Mouse (Mus musculus) kidney, adult 2 months (tissue): ENCODE data around the gene Spatc1l. TPM values are rescaled to one million over a fixed set of nuclear protein-coding genes. Genes with fewer than 3 reads are reported as not detected.

ENCODE experiments used
- DNase-seq: peaks from one replicate; pipeline ENCODE4 v3.0.0; 2021
- H3K27ac ChIP-seq: fragments of 200-500 bp; 2 replicates; pipeline ENCODE4 v1.5.1; 2012; ENCODE audit warnings: low read depth, low read length, control low read depth, inconsistent platforms; ENCODE audit not compliant: insufficient read depth
- H3K27me3 ChIP-seq: fragments of 200-500 bp; replicated peaks from 2 replicates; pipeline ENCODE4 v1.6.1; 2012; ENCODE audit warnings: mild to moderate bottlenecking, moderate library complexity, low read length, inconsistent platforms; ENCODE audit not compliant: control insufficient read depth, insufficient read depth
- H3K36me3 ChIP-seq: fragments of 200-500 bp; 2 replicates; pipeline ENCODE4 v1.6.1; 2012; ENCODE audit warnings: mild to moderate bottlenecking, moderate library complexity, low read length, inconsistent platforms; ENCODE audit not compliant: control insufficient read depth, insufficient read depth
- H3K4me1 ChIP-seq: fragments of 200-500 bp; 2 replicates; pipeline ENCODE4 v1.6.1; 2011; ENCODE audit warnings: low read length; ENCODE audit not compliant: control insufficient read depth, insufficient read depth
- H3K4me3 ChIP-seq: fragments of 200-500 bp; 2 replicates; pipeline ENCODE4 v1.5.1; 2011; ENCODE audit warnings: mild to moderate bottlenecking, low read depth, low read length, control low read depth; ENCODE audit not compliant: insufficient read depth
- CTCF ChIP-seq: fragments of 200-500 bp; conservative IDR thresholded peaks from 2 replicates; pipeline ENCODE4 v1.5.1; 2011; ENCODE audit warnings: low read depth, mild to moderate bottlenecking, control low read depth, low read length, moderate library complexity, mixed read lengths; ENCODE audit not compliant: insufficient read depth, insufficient read length
- POLR2A ChIP-seq: fragments of 200-500 bp; IDR thresholded peaks from one replicate; pipeline ENCODE4 v1.6.1; 2011; ENCODE audit warnings: low read depth, low read length, control low read depth
- WGBS: fragments of 180-500 bp; shearing (Covaris S2); methylation state at CpG from one replicate; pipeline ENCODE4 v1.1.7; 2018; 5-methylcytosine and 5-hydroxymethylcytosine counted together
- polyA plus RNA-seq: library from polyadenylated mRNA; depleted of rRNA; stranded (reverse); fragments of >200 nt; gene quantifications from 2 replicates; pipeline ENCODE4 v1.2.3, GENCODE M21; 2012; rRNA removed

The Spatc1l gene
- polyA plus RNA-seq, 1 experiment = 0.14 TPM

- TF ChIP-seq CTCF (no peak), POLR2A (no peak)
- no peaks in the 10 kb centered on the region for H3K27me3 ChIP-seq
- no peaks in the 10 kb centered on the region for H3K4me1 ChIP-seq
- no peak overlapping the region for H3K4me3 ChIP-seq
- 26% methylated on average over 11 of the region's 11 CpGs for WGBS
- H3K36me3 ChIP-seq = no peaks in the 10 kb centered on the region
- no peak for DNase-seq
- H3K27ac ChIP-seq = no peak overlapping the region
Observed at GRCm38 (mm10) chr10:76590197-76590596, 28.1 kb downstream of the Spatc1l start.

- TF ChIP-seq POLR2A = no peak
- TF ChIP-seq CTCF = no peak
- Histone ChIP-seq H3K27me3 (no peaks in the 10 kb centered on the region), H3K4me1 (no peaks in the 10 kb centered on the region), H3K4me3 (no peak overlapping the region), H3K27ac (no peak overlapping the region), H3K36me3 (no peaks in the 10 kb centered on the region)
- WGBS = 92% methylated on average over 31 of the region's 31 CpGs
- DNase-seq = no peak
Observed at GRCm38 (mm10) chr10:76596338-76596737, 34.3 kb downstream of the Spatc1l start.

- TF ChIP-seq POLR2A = no peak
- no peak for TF ChIP-seq CTCF
- Histone ChIP-seq H3K27me3 (no peaks in the 10 kb centered on the region), H3K36me3 (no peaks in the 10 kb centered on the region), H3K4me1 (no peaks in the 10 kb centered on the region), H3K4me3 (no peak overlapping the region), H3K27ac (no peak overlapping the region)
- 65% methylated on average over 3 of the region's 3 CpGs for WGBS
- DNase-seq = no peak
Observed at GRCm38 (mm10) chr10:76602690-76603089, 40.6 kb downstream of the Spatc1l start.

- 79% methylated on average over 7 of the region's 7 CpGs for WGBS
- TF ChIP-seq CTCF (no peak), POLR2A (no peak)
- Histone ChIP-seq H3K4me1 (no peaks in the 10 kb centered on the region), H3K4me3 (no peak overlapping the region), H3K36me3 (no peaks in the 10 kb centered on the region), H3K27ac (no peak overlapping the region), H3K27me3 (no peaks in the 10 kb centered on the region)
- no peak for DNase-seq
Observed at GRCm38 (mm10) chr10:76612473-76612872, 50.4 kb downstream of the Spatc1l start.

Other genes with a start within 250 kb of the Spatc1l start
- gene Dip2a, start 217.0 kb upstream of the Spatc1l start, polyA plus RNA-seq = 13.2 and 15.0 TPM in 2 replicates
- not detected in 2 replicates for gene AC141477.1, start 121.8 kb upstream of the Spatc1l start, polyA plus RNA-seq
- 14.6 and 14.9 TPM in 2 replicates for gene Pcnt, start 119.5 kb upstream of the Spatc1l start, polyA plus RNA-seq
- 0.08 and 0.12 TPM in 2 replicates for gene 2610028H24Rik, start 113.2 kb upstream of the Spatc1l start, polyA plus RNA-seq
- 16.6 and 18.3 TPM in 2 replicates for gene Mcm3ap, start 93.3 kb upstream of the Spatc1l start, polyA plus RNA-seq
- 3.1 and 3.3 TPM in 2 replicates for gene Ybey, start 93.2 kb upstream of the Spatc1l start, polyA plus RNA-seq
- gene Lss, start 30.7 kb upstream of the Spatc1l start, polyA plus RNA-seq = 18.9 and 21.4 TPM in 2 replicates
- gene Ftcd, start 13.4 kb downstream of the Spatc1l start, polyA plus RNA-seq = 4.0 and 6.2 TPM in 2 replicates
- gene Col6a2, start 61.4 kb downstream of the Spatc1l start, polyA plus RNA-seq = 23.4 and 28.7 TPM in 2 replicates
- gene Col6a1, start 163.9 kb downstream of the Spatc1l start, polyA plus RNA-seq = 33.2 and 39.1 TPM in 2 replicates